Mouse (Mus musculus) heart, embryonic 12.5 days (tissue): ENCODE measurements around the gene Myof. TPM values are rescaled to one million over a fixed set of nuclear protein-coding genes. Genes with fewer than 3 reads are reported as not detected.
A peak's percentile ranks its signal among the peaks of the same experiment; 100 is the strongest.

Experiments
- ATAC-seq: fragments of 200-750 bp; cut with Nextera tagmentation; 2 replicates; pipeline ENCODE4 v1.8.0; 2017; ENCODE audit warnings: moderate TSS enrichment, moderate library complexity; ENCODE audit not compliant: insufficient number of reproducible peaks, low FRiP score
- H3K27ac ChIP-seq: fragments of 300-500 bp; sonication (generic); 2 replicates; pipeline ENCODE4 v1.5.1; 2016; ENCODE audit warnings: mild to moderate bottlenecking, moderate library complexity; ENCODE audit not compliant: poor library complexity, severe bottlenecking
- H3K27me3 ChIP-seq: fragments of 300-500 bp; sonication (generic); replicated peaks from 2 replicates; pipeline ENCODE4 v1.6.1; 2016; ENCODE audit warnings: mild to moderate bottlenecking, moderate library complexity
- H3K36me3 ChIP-seq: fragments of 300-500 bp; sonication (generic); 2 replicates; pipeline ENCODE4 v1.6.1; 2016; ENCODE audit warnings: mild to moderate bottlenecking, moderate library complexity
- H3K4me1 ChIP-seq: fragments of 300-500 bp; sonication (generic); replicated peaks from 2 replicates; pipeline ENCODE4 v1.6.1; 2016; ENCODE audit warnings: mild to moderate bottlenecking
- H3K4me2 ChIP-seq: fragments of 300-500 bp; sonication (generic); 2 replicates; pipeline ENCODE4 v1.6.1; 2016; ENCODE audit warnings: mild to moderate bottlenecking, moderate library complexity
- H3K4me3 ChIP-seq: fragments of 300-500 bp; sonication (generic); 2 replicates; pipeline ENCODE4 v1.5.1; 2016; ENCODE audit warnings: mild to moderate bottlenecking
- H3K9ac ChIP-seq: fragments of 300-500 bp; sonication (generic); 2 replicates; pipeline ENCODE4 v1.6.1; 2016; ENCODE audit warnings: mild to moderate bottlenecking, moderate library complexity
- H3K9me3 ChIP-seq: fragments of 300-500 bp; sonication (generic); replicated peaks from 2 replicates; pipeline ENCODE4 v1.6.1; 2016; ENCODE audit warnings: mild to moderate bottlenecking, moderate library complexity
- WGBS: fragments of 180-500 bp; shearing (Covaris S2); methylation state at CpG from one replicate; pipeline ENCODE4 v1.1.7; 2016; 5-methylcytosine and 5-hydroxymethylcytosine counted together
- polyA plus RNA-seq: library from polyadenylated mRNA; unstranded; fragments of >200 nt; fragmentation: Nextera tagmentation; extraction: Ambion mirVana; gene quantifications from 2 replicates; pipeline ENCODE4 v1.2.1, GENCODE M21; 2016

Gene Myof
- polyA plus RNA-seq, 1 experiment from 2014 or later: 9.4 TPM

GRCm38 (mm10) chr19:37954236-37954635 is 89.1 kb downstream of the Myof start:
- H3K9ac ChIP-seq: no peak overlapping the region
- H3K4me2 ChIP-seq: no peak overlapping the region
- H3K36me3 ChIP-seq: 0 out of 2 replicates have a peak, but pooled peaks cover 3% of the 10 kb centered on the region
- no peaks in the 10 kb centered on the region for H3K27me3 ChIP-seq
- no peaks in the 10 kb centered on the region for H3K9me3 ChIP-seq
- no peak overlapping the region for H3K27ac ChIP-seq
- H3K4me1 ChIP-seq: no peaks in the 10 kb centered on the region
- H3K4me3 ChIP-seq: no peak overlapping the region
- ATAC-seq: no peak
- 76% methylated on average over 8 of the region's 8 CpGs for WGBS

DNA sequence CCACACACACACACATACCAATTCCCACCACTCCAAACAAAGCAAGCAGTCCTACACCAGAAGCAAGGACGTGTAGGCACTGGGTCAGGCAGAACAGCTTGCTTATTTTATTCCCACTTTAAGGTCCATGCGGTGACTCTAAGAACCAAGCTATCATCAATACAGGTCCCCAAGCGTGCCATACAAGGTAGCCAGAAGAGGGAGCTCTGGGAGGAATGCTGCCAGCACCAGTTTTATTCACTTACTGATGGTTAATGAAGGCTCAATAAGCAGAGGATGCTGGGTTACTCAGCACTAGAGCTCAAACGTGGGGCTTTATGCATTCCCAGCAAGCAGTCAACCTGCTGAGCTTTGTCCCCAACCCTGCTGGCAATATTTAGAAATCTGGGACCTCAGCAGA is 96.7 kb downstream of the Myof start:
- Histone ChIP-seq H3K27ac (no peak overlapping the region), H3K4me1 (no peaks in the 10 kb centered on the region), H3K36me3 (peaks cover 8% of the 10 kb centered on the region), H3K9me3 (no peaks in the 10 kb centered on the region), H3K27me3 (no peaks in the 10 kb centered on the region), H3K9ac (no peak overlapping the region), H3K4me3 (no peak overlapping the region), H3K4me2 (no peak overlapping the region)
- 26% methylated on average over 4 of the region's 4 CpGs for WGBS
- no peak for ATAC-seq

- no peak for ATAC-seq
- peaks cover 11% of the 10 kb centered on the region for H3K36me3 ChIP-seq
- H3K9me3 ChIP-seq: no peaks in the 10 kb centered on the region
- H3K27me3 ChIP-seq: no peaks in the 10 kb centered on the region
- H3K9ac ChIP-seq: no peak overlapping the region
- no peak overlapping the region for H3K4me2 ChIP-seq
- 79% methylated on average over 8 of the region's 8 CpGs for WGBS
- no peaks in the 10 kb centered on the region for H3K4me1 ChIP-seq
- H3K4me3 ChIP-seq: no peak overlapping the region
- H3K27ac ChIP-seq: no peak overlapping the region
These were observed 97.3 kb downstream of the Myof start for GRCm38 (mm10) chr19:37946053-37946452.

GRCm38 (mm10) chr19:37939203-37939602 is 104.2 kb downstream of the Myof start:
- ATAC-seq: no peak
- Histone ChIP-seq H3K9ac (no peak overlapping the region), H3K4me3 (no peak overlapping the region), H3K36me3 (peaks cover 12% of the 10 kb centered on the region), H3K9me3 (no peaks in the 10 kb centered on the region), H3K4me1 (peaks cover 7% of the 10 kb centered on the region), H3K27me3 (no peaks in the 10 kb centered on the region), H3K27ac (no peak overlapping the region), H3K4me2 (no peak overlapping the region)
- WGBS: 83% methylated on average over 10 of the region's 10 CpGs

- ATAC-seq: no peak
- Histone ChIP-seq H3K9me3 (no peaks in the 10 kb centered on the region), H3K4me3 (no peak overlapping the region), H3K4me2 (no peak overlapping the region), H3K9ac (no peak overlapping the region), H3K4me1 (peaks cover 7% of the 10 kb centered on the region), H3K27me3 (0 out of 2 replicates have a peak, but pooled peaks cover 5% of the 10 kb centered on the region), H3K27ac (no peak overlapping the region), H3K36me3 (peaks cover 11% of the 10 kb centered on the region)
These were observed 106.3 kb downstream of the Myof start for GRCm38 (mm10) chr19:37937092-37937491.

DNA sequence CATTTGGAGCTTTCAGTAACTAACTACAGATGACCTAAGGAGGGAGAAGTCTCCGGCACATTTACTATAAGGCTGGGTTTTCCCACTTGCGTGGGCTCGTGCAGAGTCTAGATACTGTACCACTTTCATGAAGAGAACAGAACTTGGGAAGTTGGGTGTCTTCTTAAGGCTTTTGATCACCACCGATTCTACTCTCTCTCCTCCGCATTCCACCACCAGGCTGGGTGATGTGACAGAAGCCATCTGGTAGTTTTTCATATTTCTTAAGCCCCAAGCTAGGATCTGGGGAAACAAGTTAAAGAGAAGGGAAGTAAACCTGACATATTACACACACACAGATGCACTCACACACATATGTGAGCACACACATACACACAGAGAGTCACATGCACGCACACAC is 108.7 kb downstream of the Myof start:
- Histone ChIP-seq H3K9me3 (no peaks in the 10 kb centered on the region), H3K36me3 (0 out of 2 replicates have a peak, but pooled peaks cover 1% of the 10 kb centered on the region), H3K4me1 (peaks cover 7% of the 10 kb centered on the region), H3K9ac (no peak overlapping the region), H3K27me3 (0 out of 2 replicates have a peak, but pooled peaks cover 5% of the 10 kb centered on the region), H3K4me2 (no peak overlapping the region), H3K4me3 (no peak overlapping the region), H3K27ac (no peak overlapping the region)
- no peak for ATAC-seq
- WGBS: 76% methylated on average over 6 of the region's 6 CpGs

- no peaks in the 10 kb centered on the region for H3K9me3 ChIP-seq
- no peak overlapping the region for H3K4me2 ChIP-seq
- 0 out of 2 replicates have a peak, but pooled peaks cover 5% of the 10 kb centered on the region for H3K27me3 ChIP-seq
- no peak overlapping the region for H3K9ac ChIP-seq
- WGBS: 91% methylated on average over 2 of the region's 2 CpGs
- no peak overlapping the region for H3K27ac ChIP-seq
- H3K4me3 ChIP-seq: no peak overlapping the region
- H3K36me3 ChIP-seq: no peaks in the 10 kb centered on the region
- peaks cover 7% of the 10 kb centered on the region for H3K4me1 ChIP-seq
- no peak for ATAC-seq
These were observed 111.2 kb downstream of the Myof start for GRCm38 (mm10) chr19:37932198-37932597.

DNA sequence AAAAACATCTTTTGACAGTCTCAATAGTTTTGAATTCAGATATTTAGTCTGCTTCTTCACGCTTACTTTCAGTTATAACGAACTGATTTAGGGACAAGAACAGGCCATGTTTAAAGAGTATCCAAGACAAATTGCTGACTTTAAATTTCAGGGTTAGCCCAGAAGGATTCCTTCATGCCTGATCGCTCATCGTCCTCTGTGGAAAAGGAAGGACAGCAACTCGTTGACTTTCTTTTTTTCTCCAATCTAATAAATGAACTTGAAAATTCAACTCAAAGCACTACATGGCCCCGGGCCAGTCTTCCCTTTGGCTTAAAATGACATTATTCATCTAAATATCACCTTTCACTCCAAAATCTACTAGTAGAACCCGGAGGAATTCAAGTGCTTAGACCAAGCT is 115.5 kb downstream of the Myof start:
- H3K9ac ChIP-seq: no peak overlapping the region
- H3K27me3 ChIP-seq: 0 out of 2 replicates have a peak, but pooled peaks cover 5% of the 10 kb centered on the region
- WGBS: 87% methylated on average over 7 of the region's 7 CpGs
- ATAC-seq: no peak
- no peaks in the 10 kb centered on the region for H3K4me1 ChIP-seq
- H3K36me3 ChIP-seq: no peaks in the 10 kb centered on the region
- H3K27ac ChIP-seq: no peak overlapping the region
- no peak overlapping the region for H3K4me3 ChIP-seq
- no peaks in the 10 kb centered on the region; the same call in 1 of the 2 replicates for H3K9me3 ChIP-seq
- no peak overlapping the region for H3K4me2 ChIP-seq

DNA sequence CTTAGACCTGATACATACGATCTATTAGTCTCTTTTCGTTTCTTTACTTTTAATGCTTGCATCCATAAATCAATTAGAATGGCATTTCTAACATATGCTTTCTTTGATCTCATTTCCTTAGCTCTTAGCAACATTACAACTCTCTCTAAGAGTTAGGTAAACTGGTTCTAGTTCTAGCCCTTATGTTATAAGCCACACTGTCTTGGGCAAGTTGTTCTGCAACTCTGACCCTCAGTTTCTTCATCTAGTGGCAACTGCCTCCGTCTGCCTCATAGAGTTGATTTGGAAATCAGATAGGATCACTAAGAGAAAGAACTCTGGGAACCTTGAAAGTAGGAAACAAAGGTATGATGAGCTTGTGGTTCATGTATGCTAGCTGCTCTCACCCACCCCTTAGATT is 118.1 kb downstream of the Myof start:
- ATAC-seq: no peak
- 82% methylated on average over 3 of the region's 3 CpGs for WGBS
- Histone ChIP-seq H3K9ac (no peak overlapping the region), H3K4me2 (no peak overlapping the region), H3K9me3 (no peaks in the 10 kb centered on the region; the same call in 1 of the 2 replicates), H3K27ac (no peak overlapping the region), H3K4me1 (no peaks in the 10 kb centered on the region), H3K4me3 (no peak overlapping the region), H3K27me3 (no peaks in the 10 kb centered on the region), H3K36me3 (no peaks in the 10 kb centered on the region)

DNA sequence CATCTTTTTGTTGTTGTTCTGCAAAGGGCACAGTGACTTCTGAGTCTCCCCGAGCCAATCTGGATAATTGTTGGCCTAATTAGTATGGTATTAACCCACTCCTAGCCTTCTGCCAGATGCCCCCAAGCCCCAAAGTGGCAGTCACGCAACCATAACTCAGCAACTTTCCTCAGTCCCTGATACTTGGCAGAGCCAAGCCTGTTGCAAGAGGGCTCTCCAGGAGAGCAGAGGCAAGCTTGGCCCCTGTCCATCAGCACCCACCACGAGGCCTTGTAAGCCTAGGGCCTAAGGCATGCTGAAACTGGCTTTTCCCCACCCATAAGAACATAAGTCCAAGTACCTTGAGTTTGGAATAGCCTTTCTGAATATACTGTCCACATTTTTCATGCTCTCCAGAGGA is 119.1 kb downstream of the Myof start:
- no peaks in the 10 kb centered on the region; the same call in 1 of the 2 replicates for H3K9me3 ChIP-seq
- no peak overlapping the region for H3K9ac ChIP-seq
- no peak overlapping the region for H3K27ac ChIP-seq
- no peaks in the 10 kb centered on the region for H3K36me3 ChIP-seq
- H3K27me3 ChIP-seq: no peaks in the 10 kb centered on the region
- 40% methylated on average over 3 of the region's 3 CpGs for WGBS
- H3K4me2 ChIP-seq: no peak overlapping the region
- ATAC-seq: no peak
- H3K4me1 ChIP-seq: 0 out of 2 replicates have a peak, but pooled peaks cover 8% of the 10 kb centered on the region
- H3K4me3 ChIP-seq: no peak overlapping the region

DNA sequence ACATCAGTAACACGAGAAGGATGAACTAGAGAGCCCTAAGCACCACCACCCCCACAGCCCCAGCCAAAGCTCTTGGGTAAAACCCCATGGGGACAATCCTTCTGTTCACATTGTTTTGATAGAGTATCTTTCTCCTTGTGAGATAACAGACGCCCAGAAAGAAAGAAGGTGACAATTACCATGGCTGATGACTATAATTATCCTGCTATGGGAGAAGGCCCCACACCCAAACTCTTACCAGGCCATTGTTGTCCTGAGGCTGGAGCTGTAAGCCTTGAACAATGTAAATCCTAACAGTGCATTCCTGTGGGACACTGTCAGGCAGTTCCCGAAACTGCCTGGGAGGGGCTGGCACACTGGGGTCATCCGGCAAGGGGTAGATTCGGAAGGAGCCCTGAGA is 122.3 kb downstream of the Myof start:
- Histone ChIP-seq H3K9ac (no peak overlapping the region), H3K4me2 (no peak overlapping the region), H3K27ac (no peak overlapping the region), H3K4me3 (no peak overlapping the region), H3K27me3 (no peaks in the 10 kb centered on the region), H3K9me3 (no peaks in the 10 kb centered on the region), H3K4me1 (0 out of 2 replicates have a peak, but pooled peaks cover 8% of the 10 kb centered on the region), H3K36me3 (no peaks in the 10 kb centered on the region)
- ATAC-seq: no peak
- 34% methylated on average over 5 of the region's 5 CpGs for WGBS

DNA sequence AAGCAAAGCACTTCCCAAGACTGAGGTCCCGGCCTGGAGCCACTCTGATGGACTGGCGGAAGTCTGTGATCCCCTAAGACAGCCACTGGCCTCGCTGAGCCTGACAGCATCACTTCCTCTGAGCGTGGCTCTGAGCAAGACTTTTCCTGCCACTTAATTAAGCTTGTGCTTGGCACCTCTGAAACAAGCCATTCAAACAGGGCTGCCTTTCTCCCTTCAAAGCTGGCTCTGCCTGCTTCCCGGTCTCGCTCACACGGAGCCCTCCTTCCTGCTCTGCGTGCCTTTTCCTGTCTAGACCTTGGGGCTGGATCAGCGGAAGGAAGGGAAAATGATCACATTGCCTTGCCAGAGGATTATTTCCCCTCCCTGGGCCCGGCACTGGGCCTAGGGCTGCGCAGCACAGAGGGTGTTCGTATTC is 124.9 kb downstream of the Myof start:
- H3K4me3 ChIP-seq: no peak overlapping the region
- no peaks in the 10 kb centered on the region for H3K36me3 ChIP-seq
- no peaks in the 10 kb centered on the region for H3K27me3 ChIP-seq
- H3K4me1 ChIP-seq: 0 out of 2 replicates have a peak, but pooled peaks cover 8% of the 10 kb centered on the region
- H3K27ac ChIP-seq: peak overlapping the region; percentile 18; the same call in 1 of the 2 replicates
- no peak overlapping the region for H3K9ac ChIP-seq
- no peaks in the 10 kb centered on the region for H3K9me3 ChIP-seq
- no peak overlapping the region for H3K4me2 ChIP-seq
- ATAC-seq: peak; percentile 33; the same call in 1 of the 2 replicates
- 45% methylated on average over 12 of the region's 12 CpGs for WGBS
